Mouse (Mus musculus): Measurements from ENCODE around the gene Rpl23a. TPM values are rescaled to one million over a fixed set of nuclear protein-coding genes. Genes with fewer than 3 reads are reported as not detected.
A peak's percentile ranks its signal among the peaks of the same experiment; 100 is the strongest.

The Rpl23a gene
- polyA plus RNA-seq, 1 experiment from 2014 or later, result 896 TPM

DNA sequence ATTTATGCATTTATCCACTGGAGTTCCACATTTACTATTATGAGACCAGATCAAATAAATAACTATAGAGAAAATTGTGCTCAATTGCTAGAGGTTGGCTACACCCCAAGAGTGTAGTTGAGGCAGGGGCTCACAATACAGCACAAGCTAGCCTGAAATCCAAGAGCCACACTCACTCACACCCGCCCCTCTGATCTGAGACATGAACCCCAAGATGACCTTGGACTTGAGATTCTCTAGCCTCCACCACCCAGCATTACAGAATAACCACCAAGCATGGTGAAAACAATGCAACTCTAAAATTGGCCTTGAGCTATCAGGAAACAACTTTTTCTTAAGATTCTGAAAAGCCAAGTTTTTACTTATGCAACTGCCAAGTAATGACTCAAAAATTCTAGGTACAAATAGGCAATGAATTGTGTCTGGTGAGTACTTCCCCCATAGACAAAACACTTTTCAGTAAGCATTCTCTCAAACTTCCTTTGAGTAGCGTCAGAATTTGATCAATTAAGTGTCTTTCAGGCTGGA, 1.5 kb downstream of the Rpl23a start:
- peaks cover 57% of the 10 kb centered on the region for H3K4me1 ChIP-seq

DNA sequence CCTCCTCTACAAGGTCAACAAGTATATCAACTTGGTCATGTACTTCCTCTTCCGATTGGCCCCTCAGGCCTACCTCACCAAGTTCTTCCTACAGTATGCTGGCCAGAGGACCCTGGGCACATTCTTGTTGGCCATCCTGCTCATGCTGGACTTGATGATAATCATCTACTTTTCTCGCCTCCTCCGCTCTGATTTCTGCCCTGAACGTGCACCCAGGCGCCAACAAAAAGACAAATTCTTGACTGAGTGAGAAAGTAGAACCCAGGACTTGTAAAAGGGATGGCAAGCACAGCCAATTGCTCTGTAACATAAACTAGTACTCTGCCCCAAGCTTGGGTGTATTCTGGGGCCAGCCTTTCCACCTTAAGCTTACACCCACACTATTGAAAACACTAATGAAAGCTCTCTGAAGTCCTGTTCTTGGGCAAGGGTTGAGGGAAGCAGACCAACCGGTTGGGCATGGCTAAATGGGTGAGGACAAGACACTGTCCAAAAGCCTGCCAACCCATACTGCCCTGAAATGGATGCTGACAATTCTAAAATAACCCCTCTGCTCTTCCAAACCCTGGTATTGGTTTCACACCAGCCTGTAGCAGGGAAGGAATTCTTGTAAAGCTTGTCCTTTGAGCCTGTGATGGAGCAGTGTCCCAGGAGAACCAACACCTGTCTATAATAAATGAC, 3.2 kb downstream of the Rpl23a start:
- H3K4me3 ChIP-seq, result no peak overlapping the region
- H3K36me3 ChIP-seq, result peaks cover 30% of the 10 kb centered on the region
- ATAC-seq (replicated peaks), result no peak
- H3K9ac ChIP-seq (replicated peaks), result no peak overlapping the region
- H3K4me1 ChIP-seq, result peaks cover 66% of the 10 kb centered on the region
- H3K9me3 ChIP-seq, result no peaks in the 10 kb centered on the region
- no peaks in the 10 kb centered on the region for H3K27me3 ChIP-seq
- WGBS, result 77% methylated on average over 6 of the region's 6 CpGs
- no peak overlapping the region for H3K27ac ChIP-seq (replicated peaks)
- H3K4me2 ChIP-seq (replicated peaks), result no peak overlapping the region

More for the DNA sequence above, 1.5 kb downstream of the Rpl23a start:
- Histone ChIP-seq H3K36me3 (peaks cover 30% of the 10 kb centered on the region), H3K9ac (replicated peaks) (peak overlapping the region; percentile 95), H3K4me2 (replicated peaks) (peak overlapping the region; percentile 53), H3K27ac (replicated peaks) (no peak overlapping the region), H3K9me3 (no peaks in the 10 kb centered on the region), H3K27me3 (no peaks in the 10 kb centered on the region), H3K4me3 (peak overlapping the region; percentile 90)
- ATAC-seq (replicated peaks), result no peak
- 55% methylated on average over 2 of the region's 2 CpGs for WGBS

DNA sequence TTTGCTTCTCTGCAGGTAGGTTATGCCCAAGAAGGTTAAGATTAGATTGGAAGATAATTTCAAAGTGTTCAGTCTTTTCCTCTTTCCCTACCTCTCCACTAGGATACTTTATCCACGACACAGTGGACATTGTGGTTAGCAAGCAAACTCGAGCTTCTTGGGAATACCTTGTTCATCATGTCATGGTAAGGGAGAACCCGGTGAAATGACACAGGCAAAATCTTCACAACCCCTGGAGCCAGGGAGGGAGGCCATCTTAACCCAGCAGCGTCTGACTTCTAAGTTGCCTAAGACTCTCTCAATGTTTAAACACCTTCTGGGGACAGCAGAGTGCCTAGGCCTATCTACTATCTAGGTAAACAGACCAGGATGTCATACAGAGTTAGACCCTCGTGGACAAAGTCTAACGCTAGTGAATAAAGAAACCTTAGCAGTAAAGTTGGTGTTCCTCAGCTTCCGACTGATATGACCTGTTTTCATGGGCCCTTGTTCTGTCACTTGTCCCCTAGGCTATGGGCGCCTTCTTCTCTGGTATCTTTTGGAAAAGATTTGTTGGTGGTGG, 3.9 kb downstream of the Rpl23a start:
- Histone ChIP-seq H3K9ac (replicated peaks) (peak overlapping the region; percentile 46; the same call in 1 of the 2 replicates), H3K27ac (replicated peaks) (peak overlapping the region; percentile 88), H3K4me3 (peak overlapping the region; percentile 67), H3K4me1 (peaks cover 66% of the 10 kb centered on the region), H3K27me3 (no peaks in the 10 kb centered on the region), H3K9me3 (no peaks in the 10 kb centered on the region), H3K36me3 (peaks cover 30% of the 10 kb centered on the region), H3K4me2 (replicated peaks) (peak overlapping the region; percentile 73)
- 37% methylated on average over 8 of the region's 8 CpGs for WGBS
- ATAC-seq (replicated peaks), result no peak

DNA sequence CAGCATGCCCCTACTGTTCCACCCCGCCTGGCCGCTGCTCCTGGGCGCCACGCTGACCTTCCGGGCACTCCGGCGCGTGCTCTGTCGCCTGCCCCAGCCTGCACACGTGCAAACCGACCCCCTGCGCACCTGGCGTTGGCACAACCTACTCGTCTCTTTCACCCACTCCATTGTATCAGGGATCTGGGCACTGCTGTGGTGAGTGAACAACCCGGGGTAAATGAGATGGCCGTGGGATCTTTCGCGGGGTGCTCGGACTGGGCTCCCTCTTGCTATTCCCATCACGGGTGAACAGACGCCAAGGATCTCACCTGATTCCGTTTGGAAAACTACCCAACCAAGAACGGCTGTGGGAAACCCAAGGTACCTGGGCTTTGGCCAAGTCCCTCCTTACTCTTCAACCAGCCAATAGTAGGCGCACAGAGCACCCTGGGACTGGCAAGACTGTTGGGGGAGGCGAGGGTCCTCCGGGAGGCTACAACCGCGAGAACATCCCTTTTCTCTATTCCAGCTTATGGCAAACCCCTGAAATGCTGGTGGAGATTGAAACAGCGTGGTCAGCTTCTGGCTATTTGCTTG, 4.4 kb downstream of the Rpl23a start:
- no peaks in the 10 kb centered on the region for H3K27me3 ChIP-seq
- peaks cover 63% of the 10 kb centered on the region for H3K4me1 ChIP-seq
- peaks cover 30% of the 10 kb centered on the region for H3K36me3 ChIP-seq
- peak overlapping the region; percentile 46 for H3K9ac ChIP-seq (replicated peaks)
- peak; percentile 1; the same call in 1 of the 2 replicates for ATAC-seq (replicated peaks)
- peak overlapping the region; percentile 67 for H3K4me3 ChIP-seq
- H3K4me2 ChIP-seq (replicated peaks), result peak overlapping the region; percentile 73
- 1% methylated on average over 28 of the region's 29 CpGs for WGBS
- H3K27ac ChIP-seq (replicated peaks), result peak overlapping the region; percentile 88
- no peaks in the 10 kb centered on the region for H3K9me3 ChIP-seq

DNA sequence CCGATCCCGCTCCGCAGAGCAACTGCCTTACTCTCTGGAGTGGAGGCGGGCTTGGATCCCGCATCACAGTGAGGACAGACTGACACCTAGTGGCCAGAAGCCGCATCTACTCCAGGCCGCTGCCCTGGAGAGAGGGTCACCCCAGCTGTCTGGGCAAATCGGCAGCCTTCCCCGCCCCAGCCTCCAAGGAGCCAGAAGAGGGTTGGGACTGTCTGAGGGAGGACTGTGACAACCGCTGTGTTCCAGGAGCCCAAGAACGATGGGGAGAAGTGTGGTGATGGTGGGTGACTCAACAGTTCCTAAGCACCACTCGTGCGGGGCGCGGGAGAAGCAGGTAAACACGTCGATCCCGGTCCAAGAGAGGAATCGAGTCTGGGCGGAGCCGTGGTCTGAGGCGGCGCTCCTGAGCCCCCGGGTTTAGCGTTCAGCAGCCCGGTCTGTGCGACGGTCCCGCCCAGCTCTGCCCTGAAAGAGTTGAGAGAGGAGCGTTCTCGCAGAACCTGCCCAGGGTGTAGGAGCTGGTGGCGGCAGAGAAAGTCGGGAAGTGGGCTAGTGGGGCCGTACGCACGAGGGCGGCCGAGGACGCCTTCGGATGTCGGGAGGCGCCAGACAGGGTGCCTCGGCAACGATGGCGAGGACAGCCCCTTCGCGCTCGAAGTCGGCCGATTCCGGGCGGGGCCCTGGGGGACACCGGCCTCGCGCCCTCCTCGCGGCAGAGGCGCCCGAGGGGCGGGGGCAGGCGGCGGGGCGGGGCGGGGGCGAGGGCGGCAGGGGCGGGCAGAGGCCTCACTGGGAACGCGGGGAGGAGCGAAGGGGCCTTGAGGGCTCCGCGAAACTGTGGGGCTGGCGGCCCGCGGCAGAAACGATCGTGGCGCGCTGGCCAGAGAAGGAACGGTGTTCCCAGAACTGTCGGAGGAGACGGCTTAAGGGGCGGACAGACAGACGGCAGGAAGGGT, 5.2 kb downstream of the Rpl23a start:
- under 1% methylated on average over 70 of the region's 84 CpGs for WGBS
- Histone ChIP-seq H3K4me2 (replicated peaks) (peak overlapping the region; percentile 73), H3K4me1 (peaks cover 59% of the 10 kb centered on the region), H3K4me3 (peak overlapping the region; percentile 67), H3K27me3 (no peaks in the 10 kb centered on the region), H3K9ac (replicated peaks) (peak overlapping the region; percentile 46), H3K9me3 (no peaks in the 10 kb centered on the region), H3K36me3 (peaks cover 30% of the 10 kb centered on the region), H3K27ac (replicated peaks) (peak overlapping the region; percentile 88)
- peak; percentile 91 for ATAC-seq (replicated peaks)

DNA sequence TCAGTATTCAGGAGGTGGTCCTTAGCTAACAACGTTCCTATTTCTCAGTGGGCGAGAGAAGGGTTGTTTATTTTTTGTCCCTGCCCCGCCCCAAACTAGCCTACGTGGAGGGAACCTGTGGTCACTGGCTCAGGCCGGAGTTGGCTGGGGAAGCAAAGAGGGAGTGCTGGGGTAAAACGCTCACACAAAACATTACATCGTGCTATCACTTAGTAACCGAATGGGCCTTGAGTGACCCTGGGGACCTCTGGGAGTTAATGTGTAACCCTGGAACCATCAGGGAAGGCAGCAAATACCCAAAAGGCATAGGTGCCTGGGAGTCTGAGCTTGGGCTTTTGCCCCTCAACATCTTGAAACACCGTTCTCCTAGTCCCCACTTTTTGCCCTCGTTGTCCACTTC, 5.9 kb downstream of the Rpl23a start:
- H3K9ac ChIP-seq (replicated peaks), result peak overlapping the region; percentile 46
- peaks cover 30% of the 10 kb centered on the region for H3K36me3 ChIP-seq
- ATAC-seq (replicated peaks), result no peak
- 2% methylated on average over 10 of the region's 10 CpGs for WGBS
- H3K9me3 ChIP-seq, result no peaks in the 10 kb centered on the region
- peak overlapping the region; percentile 67 for H3K4me3 ChIP-seq
- no peaks in the 10 kb centered on the region for H3K27me3 ChIP-seq
- peak overlapping the region; percentile 73 for H3K4me2 ChIP-seq (replicated peaks)
- H3K4me1 ChIP-seq, result peaks cover 58% of the 10 kb centered on the region
- H3K27ac ChIP-seq (replicated peaks), result peak overlapping the region; percentile 88; the same call in 1 of the 2 replicates

DNA sequence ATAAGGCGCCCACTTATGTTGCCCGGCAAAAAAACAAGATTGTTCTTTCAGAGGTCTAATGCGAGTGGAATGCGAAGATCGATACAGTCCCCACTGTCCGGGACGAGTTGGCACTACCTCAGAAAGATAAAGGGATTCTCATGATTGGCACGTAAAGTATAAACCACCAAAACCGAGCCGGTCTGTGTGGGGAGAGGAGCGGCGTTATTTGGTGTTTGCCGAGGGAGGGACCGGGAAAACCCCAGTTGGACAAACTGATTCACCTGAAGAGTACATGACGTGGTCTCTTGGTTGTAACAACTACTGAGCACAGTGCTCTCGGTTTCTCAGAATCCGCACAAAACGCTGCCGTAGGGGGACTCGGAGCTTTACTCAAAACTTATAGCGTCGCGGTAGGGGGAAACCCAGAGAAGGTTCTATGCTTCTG, 6.5 kb downstream of the Rpl23a start:
- Histone ChIP-seq H3K9ac (replicated peaks) (peak overlapping the region; percentile 47; the same call in 1 of the 2 replicates), H3K4me1 (peaks cover 52% of the 10 kb centered on the region), H3K27me3 (no peaks in the 10 kb centered on the region), H3K9me3 (no peaks in the 10 kb centered on the region), H3K36me3 (peaks cover 26% of the 10 kb centered on the region), H3K4me3 (peak overlapping the region; percentile 67), H3K4me2 (replicated peaks) (peak overlapping the region; percentile 73), H3K27ac (replicated peaks) (0 out of 2 replicates have a peak overlapping the region, but pooled peaks have one; percentile 72)
- WGBS, result 1% methylated on average over 23 of the region's 23 CpGs
- no peak for ATAC-seq (replicated peaks)

DNA sequence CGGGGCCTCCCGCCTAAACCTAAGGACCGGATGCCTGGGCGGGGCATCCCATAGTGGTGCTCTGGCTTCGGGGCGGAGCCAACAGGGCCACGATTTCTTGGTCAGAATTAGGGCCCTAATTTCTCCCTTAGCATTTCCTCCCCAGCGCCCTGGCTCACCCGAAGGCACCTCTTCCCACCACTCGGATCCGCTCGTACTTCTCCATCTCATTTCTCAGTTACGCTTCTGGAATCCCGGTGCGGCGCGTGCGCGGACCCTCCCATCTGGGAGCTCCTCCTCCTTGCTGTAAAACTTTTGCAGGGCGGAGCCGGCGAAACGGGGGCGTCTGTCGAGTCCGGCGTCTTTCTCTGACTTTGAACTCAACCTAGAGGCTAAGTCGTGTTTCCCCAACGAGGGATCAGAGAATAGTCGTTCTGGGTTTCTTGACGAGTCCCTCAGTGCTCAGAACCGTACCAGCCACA, 7.0 kb downstream of the Rpl23a start, which contains the start of the genes Nek8 and Tlcd1:
Gene Nek8, minus strand, starts transcription at position 274 of the 461 bp plus-strand sequence.
Gene Tlcd1, plus strand, starts transcription at position 310 of the 461 bp plus-strand sequence.
- H3K27ac ChIP-seq (replicated peaks), result peak within 1 kb of the TSS; percentile 72
- no peaks in the 10 kb centered on the region for H3K9me3 ChIP-seq
- peak within 1 kb of the TSS; percentile 67 for H3K4me3 ChIP-seq
- H3K27me3 ChIP-seq, result no peaks in the 10 kb centered on the region
- peak within 1 kb of the TSS; percentile 73 for H3K4me2 ChIP-seq (replicated peaks)
- peak within 1 kb of the TSS; percentile 47 for H3K9ac ChIP-seq (replicated peaks)
- peaks cover 47% of the 10 kb centered on the region for H3K4me1 ChIP-seq
- peak; percentile 55 for ATAC-seq (replicated peaks)
- H3K36me3 ChIP-seq, result peaks cover 21% of the 10 kb centered on the region
- WGBS, result under 1% methylated on average over 32 of the region's 32 CpGs

DNA sequence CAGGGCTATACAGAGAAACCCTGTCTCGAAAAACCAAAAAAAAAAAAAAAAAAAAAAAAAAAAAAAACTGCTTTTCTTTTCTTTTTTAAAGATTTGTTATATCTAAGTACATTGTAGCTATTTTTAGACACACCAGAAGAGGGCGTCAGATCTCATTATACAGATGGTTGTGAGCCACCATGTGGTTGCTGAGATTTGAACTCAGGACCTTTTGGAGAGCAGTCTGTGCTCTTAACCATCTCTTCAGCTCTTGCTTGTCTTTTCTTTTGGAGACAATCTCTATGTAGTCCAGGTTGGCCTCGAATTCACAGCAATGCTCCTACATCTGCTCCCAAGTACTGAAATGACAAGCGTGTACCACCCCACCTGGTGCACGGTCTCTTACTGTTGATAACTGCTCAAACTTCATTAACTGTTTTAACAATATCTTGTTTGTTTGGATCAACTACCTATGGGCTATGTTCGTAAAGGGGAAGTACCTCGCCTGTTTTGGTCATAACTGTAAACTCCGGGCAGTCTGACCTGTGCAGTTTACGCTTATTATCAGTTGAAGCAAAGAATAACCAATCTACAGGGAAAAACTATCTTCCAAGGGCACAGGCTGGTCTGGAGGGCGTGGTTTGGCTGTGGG, 7.5 kb downstream of the Rpl23a start:
- Histone ChIP-seq H3K36me3 (peaks cover 16% of the 10 kb centered on the region), H3K27ac (replicated peaks) (peak overlapping the region; percentile 72), H3K27me3 (no peaks in the 10 kb centered on the region), H3K9ac (replicated peaks) (peak overlapping the region; percentile 47), H3K9me3 (no peaks in the 10 kb centered on the region), H3K4me1 (peaks cover 46% of the 10 kb centered on the region), H3K4me3 (peak overlapping the region; percentile 67), H3K4me2 (replicated peaks) (peak overlapping the region; percentile 73)
- ATAC-seq (replicated peaks), result no peak
- WGBS, result 4% methylated on average over 9 of the region's 10 CpGs

DNA sequence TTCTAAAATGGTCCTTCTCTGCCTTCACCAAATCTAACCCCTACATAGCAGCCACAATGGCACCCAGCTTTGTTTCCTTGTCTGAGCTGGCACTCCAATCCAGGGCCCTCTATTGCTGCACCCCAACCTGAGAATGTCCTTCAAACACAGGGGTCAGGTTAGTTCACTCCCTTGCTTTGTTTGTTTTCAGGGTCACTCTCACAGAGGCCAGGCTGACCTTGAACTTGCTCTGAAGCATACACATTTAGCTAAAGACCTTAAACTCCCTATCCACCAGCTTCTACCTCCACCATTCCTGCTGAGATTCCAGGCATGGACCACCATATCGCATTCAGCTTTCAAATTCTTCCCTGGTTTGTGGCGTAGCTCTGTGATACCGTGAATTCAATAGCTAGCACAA, 8.9 kb downstream of the Rpl23a start:
- no peak overlapping the region for H3K4me3 ChIP-seq
- 93% methylated on average over 3 of the region's 3 CpGs for WGBS
- H3K27ac ChIP-seq (replicated peaks), result no peak overlapping the region
- peaks cover 35% of the 10 kb centered on the region for H3K4me1 ChIP-seq
- H3K9ac ChIP-seq (replicated peaks), result no peak overlapping the region
- peaks cover 2% of the 10 kb centered on the region; the same call in 1 of the 2 replicates for H3K36me3 ChIP-seq
- H3K9me3 ChIP-seq, result no peaks in the 10 kb centered on the region
- no peak overlapping the region for H3K4me2 ChIP-seq (replicated peaks)
- ATAC-seq (replicated peaks), result no peak
- no peaks in the 10 kb centered on the region for H3K27me3 ChIP-seq

Data from forebrain, embryonic 15.5 days (tissue).